Mouse (Mus musculus) cerebellum, postnatal 36 days (tissue): ENCODE measurements at regions not wholly inside any gene's neighbourhood (a gene's known extent, or its start where the extent isn't known, plus 50 kb on each side); places are given as distances from the start of the nearest gene placed in this dataset.

Experiments used
- DNase-seq, 2 experiments: peaks; one replicate each; pipeline ENCODE4 v3.0.0; 2021 to 2022; ENCODE audit warnings: mixed read lengths in 2 of 2

GRCm38 (mm10) chr12:25320262-25320767 is 223.4 kb upstream of the Id2 start:
- no peak for DNase-seq

DNA sequence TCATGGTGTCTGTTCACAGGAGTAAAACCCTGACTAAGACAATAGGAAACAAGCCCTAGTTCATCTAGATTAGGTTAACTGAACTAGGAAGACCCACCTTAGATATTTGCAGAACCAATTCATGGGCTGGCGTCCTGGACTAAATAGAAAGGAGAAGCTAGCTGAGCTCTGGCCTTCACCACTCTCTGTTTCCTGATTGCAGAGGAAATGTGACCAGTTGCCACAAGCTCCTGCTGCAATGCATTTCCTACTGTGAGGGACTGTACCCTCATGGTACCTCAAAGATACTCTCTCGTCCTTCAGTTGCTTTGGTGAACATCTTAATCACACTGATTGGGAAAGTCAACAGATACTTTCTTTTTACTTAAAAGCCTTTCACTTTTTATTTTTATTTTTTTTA is 222.9 kb upstream of the Id2 start:
- no peak for DNase-seq

GRCm38 (mm10) chr12:25318072-25318671 is 221.2 kb upstream of the Id2 start:
- no peak for DNase-seq

DNA sequence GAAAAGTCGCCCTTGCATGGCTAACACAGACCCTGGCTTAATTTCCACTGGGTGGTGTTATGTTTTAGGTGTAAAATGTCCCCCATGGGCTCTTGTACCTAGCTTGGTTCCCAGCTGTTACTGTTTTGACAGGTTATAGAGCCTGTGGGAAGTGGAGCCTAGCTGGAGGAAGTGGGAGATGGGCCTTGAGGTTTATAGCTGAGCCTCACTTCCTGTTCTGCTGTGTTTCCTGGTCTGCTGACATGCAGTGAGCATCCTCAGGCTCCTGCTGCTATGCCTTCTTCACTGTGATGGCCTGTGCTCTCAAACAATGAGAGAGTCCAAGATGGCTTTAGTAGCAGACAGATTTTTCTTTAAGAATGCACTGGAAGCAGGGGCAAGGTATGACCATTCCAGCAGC is 219.0 kb upstream of the Id2 start:
- no peak for DNase-seq

GRCm38 (mm10) chr12:25313212-25313611 is 216.3 kb upstream of the Id2 start:
- DNase-seq: no peak

GRCm38 (mm10) chr12:25312390-25312789 is 215.4 kb upstream of the Id2 start:
- DNase-seq: no peak

GRCm38 (mm10) chr12:25311728-25312127 is 214.8 kb upstream of the Id2 start:
- DNase-seq: no peak

DNA sequence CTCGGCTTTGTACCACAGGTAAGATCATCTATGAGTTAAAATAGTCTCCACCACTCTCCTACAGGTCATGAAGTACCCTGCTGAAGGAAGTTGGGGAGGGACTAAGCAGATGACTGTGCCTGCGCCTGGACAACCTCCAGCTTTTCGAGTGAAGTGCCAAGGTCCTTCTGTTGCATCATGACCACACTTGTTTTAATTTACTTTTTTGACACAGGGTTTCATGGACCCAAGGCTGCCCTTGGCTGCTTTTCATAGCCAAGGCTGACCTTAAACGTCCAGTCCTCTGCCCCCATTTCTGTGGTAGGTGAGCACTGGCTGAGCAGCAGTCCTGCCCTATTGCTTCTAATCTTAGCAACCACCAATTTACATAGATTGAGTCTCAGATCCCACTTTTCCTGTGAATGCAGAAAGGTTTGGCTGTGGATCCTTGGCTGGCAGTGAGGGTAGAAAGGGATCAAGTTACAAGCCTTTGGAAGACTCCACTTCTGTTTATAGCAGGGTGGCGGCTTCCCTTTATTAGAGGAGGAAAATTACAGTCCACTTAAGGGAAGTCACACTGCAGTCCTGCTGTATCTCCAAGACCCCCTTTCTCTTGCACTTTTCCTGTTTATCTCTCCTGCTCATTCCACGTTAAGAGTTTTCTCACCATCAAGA is 213.5 kb upstream of the Id2 start:
- DNase-seq: no peak

DNA sequence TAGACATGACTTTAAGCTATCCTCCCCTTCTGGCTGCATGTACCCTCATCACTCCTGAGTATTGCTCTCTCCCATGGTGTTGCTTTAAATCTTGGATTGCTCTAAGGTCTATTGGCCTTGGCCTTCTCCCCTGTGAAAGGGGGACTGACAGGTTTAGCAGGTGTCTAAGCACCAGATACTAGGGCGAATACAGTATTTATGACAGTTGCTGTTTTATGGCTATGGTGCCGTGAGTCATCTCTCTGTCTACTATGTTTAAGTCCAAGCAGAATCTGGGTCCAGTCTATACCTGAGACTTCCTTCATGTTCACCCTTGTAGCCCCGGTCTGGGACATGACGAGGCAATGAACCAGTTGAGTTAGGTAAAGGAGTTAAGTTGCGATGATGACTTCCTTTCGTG is 212.3 kb upstream of the Id2 start:
- no peak for DNase-seq

DNA sequence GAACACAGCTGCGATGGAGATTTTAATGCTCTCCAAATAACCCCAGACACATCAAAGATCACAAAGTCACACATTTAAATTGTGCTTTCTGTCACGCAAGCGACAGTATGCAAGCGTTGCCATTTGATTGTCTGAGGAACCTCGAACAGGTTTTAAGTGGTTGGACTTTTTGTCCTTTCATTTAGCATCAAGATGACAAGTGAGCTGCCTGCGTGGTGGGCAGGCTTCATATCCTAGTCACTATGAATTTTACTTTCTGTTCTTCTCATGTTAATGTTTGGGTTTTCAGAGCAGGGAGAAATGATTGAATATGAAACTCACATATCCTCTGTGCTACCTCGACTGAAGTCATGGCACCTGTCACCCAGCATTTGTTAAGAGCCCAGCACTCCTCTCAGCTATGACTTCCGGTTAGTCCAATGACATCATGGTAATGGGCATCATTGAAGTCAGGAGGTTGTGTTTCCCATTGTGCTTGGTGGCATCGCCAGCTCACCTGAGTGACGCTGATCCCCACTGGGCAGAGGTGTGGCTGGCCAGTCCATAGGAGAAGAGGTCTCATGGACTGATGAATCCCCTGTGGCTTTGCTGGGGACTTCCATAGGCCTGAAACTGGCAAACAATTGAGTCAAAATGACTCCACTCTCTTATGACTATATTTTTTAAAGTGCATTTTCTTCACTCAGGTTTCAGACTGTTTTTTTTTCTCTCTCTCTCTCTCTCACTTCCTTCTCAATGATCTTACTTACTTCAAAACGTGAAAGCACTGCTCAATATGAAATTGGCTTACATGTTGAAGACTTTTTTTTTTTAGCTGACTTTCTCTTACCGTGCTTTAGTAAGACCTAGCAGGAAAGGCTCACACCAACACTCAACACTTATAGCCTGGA is 209.1 kb upstream of the Id2 start:
- no peak for DNase-seq

DNA sequence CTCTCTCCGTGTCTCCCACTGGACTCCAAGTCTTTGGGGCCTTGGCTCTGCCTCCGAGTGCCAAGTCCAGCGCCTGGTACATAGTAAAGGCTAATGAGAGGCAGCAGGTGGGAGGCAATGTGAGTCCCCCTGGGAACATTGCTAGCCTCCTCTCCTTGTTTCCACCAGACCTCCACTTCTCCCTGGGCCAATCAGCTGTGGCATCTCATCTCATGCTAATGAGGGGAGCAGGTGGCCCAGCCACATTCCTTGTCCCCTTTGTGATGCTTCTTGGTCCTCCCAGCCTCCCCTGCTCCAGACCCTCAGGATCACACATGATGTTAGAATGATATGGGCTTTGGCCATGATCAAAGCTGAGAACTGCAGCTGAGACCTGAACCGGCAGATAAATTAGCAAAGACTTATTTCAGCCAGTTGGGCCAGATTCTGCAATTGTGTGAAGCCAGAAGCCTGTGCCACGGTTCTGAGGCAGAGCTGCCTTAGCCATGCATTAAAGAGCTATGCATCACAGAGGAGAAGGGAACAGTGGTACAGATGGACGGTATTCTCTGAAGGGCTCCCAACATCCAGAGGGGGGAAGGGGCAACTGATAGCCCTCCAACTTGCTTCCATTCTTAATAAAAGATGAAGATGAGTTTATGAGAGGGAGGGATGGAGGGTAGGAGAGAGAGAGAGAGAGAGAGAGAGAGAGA is 208.0 kb upstream of the Id2 start:
- no peak for DNase-seq

DNA sequence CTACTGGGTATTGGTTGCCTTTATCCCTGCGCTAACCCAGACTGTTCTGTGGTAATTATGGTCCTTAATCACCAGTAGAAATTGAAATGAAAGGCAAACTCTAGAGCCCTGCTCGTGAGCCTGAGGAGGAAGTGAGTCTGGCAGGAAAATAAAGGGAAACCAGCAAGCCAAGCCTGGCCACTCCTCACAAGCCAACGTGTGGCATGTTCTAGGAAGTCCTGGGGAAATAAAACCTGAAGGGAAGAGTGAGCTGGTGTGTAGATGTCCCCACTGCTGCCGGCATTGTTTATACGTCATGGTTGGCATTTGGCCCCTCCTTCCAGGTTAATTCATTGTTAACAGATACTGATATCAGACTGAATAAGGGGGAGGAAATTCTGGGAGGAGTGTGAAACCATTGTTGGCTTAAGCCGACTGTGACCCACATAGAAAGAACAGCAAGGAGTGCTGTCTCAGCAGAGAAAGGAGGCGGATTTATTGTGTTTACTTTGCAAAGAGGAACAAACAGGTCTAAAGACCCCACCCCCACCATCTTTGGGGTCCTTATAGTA is 206.6 kb upstream of the Id2 start:
- no peak for DNase-seq

DNA sequence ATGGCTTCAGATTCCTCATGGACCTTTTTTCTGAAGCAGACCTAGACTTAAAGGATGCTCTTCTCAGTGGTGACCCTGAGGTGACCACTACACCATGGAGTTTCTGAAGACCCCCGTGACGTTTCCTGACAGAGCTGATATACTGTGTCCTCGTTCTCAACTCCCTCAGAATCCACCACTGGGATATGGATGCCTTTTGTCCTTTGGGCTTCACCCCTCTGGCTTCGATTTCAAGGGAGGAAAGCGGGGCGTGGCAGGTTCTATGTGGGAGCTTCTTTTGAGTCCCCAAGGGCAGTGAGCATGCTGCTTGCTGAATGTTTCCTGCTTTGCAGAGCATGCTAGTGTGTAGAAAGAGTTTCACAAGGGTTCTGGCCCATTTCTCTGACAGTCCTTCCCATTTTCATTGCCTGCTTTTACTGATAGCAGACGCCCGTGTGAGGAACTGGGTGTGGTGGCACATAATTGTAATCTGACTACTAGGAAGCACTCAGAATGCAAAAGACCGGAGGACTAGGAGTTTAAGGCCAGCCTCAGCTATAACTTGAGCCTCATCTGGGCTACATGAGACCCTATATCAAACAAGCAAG is 204.0 kb upstream of the Id2 start:
- DNase-seq: no peak

DNA sequence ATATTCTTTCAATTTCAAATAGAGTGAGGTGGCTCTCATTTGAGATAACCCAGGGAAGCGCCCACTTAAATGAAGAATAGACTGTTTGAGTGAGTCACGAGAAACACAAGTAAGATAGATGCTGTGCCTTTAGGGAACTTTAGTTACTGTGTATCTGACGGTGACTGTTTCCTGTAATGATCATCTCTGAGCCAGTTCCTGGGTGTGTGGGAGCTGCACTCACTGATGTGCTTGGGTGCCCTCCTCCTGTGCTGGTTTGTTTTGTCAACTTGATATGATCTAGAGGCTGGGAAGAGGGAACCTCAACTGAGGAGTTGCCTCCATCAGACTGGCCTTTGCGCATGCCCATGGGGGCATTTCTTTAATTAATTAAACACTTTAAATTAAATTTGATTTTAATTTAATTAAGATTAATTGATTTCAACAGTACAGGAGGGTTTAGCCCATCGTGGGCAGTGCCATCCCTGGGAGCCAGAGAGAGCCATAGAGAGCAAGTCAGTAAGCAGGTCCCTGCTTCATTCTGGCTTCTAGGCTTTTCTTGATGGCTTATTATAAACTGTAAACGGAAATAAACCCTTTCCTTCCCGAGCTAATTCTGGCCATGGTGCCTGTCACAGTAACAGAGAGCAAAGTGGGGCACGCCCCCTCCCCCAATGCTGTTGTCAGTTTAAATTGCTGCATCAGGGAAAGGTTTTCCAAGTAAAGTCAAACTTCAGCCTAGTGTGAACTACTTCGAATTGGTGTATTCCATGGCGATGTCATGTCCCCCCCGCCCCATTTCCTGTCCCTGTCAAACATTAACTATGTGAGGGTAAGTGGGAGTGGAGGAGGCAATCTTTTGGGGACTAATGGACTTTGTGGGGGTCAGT is 202.9 kb upstream of the Id2 start:
- no peak for DNase-seq

- no peak for DNase-seq
Measured at GRCm38 (mm10) chr12:25298766-25299165, 201.8 kb upstream of the Id2 start.

DNA sequence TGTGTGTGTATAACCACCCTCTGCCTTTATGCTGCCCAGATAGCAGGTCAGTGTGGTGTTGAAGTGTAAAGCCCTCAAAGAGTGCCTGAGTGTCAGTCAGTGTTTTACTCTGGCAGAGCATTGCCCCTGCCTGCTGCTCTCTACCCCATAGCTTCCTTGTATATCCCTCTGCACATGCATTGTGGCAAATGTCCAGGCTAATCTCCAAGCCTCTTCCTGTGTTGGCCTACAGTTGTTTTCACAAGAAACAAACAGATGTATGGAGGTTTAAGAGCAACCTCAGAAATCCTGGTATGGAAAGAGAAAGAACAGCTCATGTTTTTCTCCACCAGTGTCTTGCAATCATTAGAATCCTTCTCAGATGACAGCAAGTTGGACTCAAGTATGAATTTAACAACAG is 201.0 kb upstream of the Id2 start:
- no peak for DNase-seq

- DNase-seq: no peak
Measured at GRCm38 (mm10) chr12:25296648-25297047, 199.7 kb upstream of the Id2 start.

- no peak for DNase-seq
Measured at GRCm38 (mm10) chr12:25294179-25295025, 197.5 kb upstream of the Id2 start.

DNA sequence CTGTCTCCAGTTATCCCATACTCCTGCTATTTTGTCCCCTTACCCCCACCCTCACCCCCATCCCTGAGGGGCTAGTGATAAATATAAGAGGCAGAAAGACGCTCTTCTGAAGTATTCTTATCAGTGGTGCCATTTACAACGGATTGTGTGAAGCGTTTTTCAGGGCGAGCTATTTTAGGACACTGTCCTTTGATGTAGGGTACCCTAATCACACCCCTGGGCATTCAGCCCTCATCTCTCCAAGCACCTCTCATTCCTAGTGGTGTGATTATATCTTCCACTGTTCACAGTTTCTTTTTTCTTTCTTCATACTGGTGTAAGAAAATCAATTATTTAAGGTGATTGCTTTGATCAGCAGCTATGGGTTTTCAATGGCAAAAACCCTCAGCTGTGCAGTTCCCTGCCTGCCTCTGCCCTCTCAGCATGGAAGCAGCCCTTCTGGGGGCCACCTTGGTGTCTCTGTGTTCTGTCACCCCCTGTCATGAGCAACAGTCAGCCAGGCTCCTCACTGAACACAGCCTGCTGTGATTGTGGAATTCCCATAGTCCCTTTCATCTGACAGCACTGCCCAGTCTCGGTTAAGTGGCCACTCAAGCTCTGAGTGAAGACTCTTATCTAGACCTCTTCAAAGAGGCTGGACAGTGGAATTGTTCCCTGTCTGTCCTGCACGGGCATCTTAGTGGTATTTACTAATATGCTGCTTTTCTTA is 196.7 kb upstream of the Id2 start:
- no peak for DNase-seq

DNA sequence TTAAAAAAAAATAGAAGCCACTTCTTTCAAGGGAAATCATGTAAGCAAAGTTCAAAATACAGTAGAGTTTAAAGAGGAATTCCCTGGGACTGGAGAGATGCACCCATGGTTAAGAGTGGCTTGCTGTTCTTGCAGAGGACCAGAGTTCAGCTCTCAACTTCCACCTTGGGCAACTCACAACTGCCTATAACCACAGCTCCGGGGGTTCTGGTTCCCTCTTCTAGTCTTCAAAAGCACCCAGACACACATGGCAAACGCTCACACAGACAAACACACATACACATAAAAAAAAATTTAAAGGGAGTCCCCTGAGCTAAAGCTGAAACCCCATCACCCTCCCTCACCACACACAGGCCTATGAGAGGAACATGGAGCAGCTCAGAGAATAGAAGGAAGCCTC is 192.4 kb upstream of the Id2 start:
- DNase-seq: no peak
